In genomic region chr9:108137523-108137922, GRCm38 (mm10) we compare ENCODE assay signal across 9 mouse cellular contexts. TPM values are rescaled to one million over a fixed set of nuclear protein-coding genes. Genes with fewer than 3 reads are reported as not detected.
DNase-seq lines count a peak whose midpoint lies in the region; ATAC-seq and TF ChIP-seq lines count a peak whose summit lies in the region.
"Had no signal": no experiment of that assay in that cellular context is flagged by ENCODE, and none has a peak within 500 bp of the region (broad histone marks: within the 10 kb centered on the region; RNA-seq: fewer than 3 reads in every experiment).

No protein-coding gene starts in this region.

- no peak overlapping the region for H3K4me3 ChIP-seq in lung, embryonic 14.5 days (ENCODE audit: low read depth, low read length)
- H3K4me3 ChIP-seq in stomach, embryonic 16.5 days (replicated peaks; ENCODE audit: low read length), result no peak overlapping the region
- H3K4me3 ChIP-seq in kidney, embryonic 15.5 days (replicated peaks), result no peak overlapping the region
- H3K4me3 ChIP-seq: liver, embryonic 15.5 days had no signal

- no peak overlapping the region for H3K4me2 ChIP-seq in lung, embryonic 14.5 days
- H3K4me2 ChIP-seq in stomach, embryonic 16.5 days (ENCODE audit: low read depth, low read length), result no peak overlapping the region
- H3K4me2 ChIP-seq in kidney, embryonic 15.5 days, result no peak overlapping the region
- H3K4me2 ChIP-seq: liver, embryonic 15.5 days had no signal

- ATAC-seq in lung, embryonic 14.5 days (ENCODE audit: insufficient read depth), result no peak
- peak; percentile 59; the same call in 1 of the 2 replicates for ATAC-seq in stomach, embryonic 16.5 days (ENCODE audit: insufficient read depth, low FRiP score)
- ATAC-seq in kidney, embryonic 15.5 days (replicated peaks; ENCODE audit: low FRiP score), result no peak

- H3K4me1 ChIP-seq in lung, embryonic 14.5 days (ENCODE audit: insufficient read depth), result no peaks in the 10 kb centered on the region
- H3K4me1 ChIP-seq in stomach, embryonic 16.5 days (ENCODE audit: control insufficient read depth, insufficient read depth, low read length), result no peaks in the 10 kb centered on the region
- no peaks in the 10 kb centered on the region for H3K4me1 ChIP-seq in kidney, embryonic 15.5 days
- H3K4me1 ChIP-seq: liver, embryonic 15.5 days had no signal

- peak; percentile 29 for DNase-seq in lung, embryonic 14.5 days
- no peak for DNase-seq in lung, postnatal 36 days
- DNase-seq in frontal cortex, postnatal 10 days (ENCODE audit: low spot score in 2 of 2), result peak; percentile 65 to 83
- DNase-seq in left cerebral cortex, adult 8-10 months (ENCODE audit: low spot score in 2 of 2), result peak; percentile 61 to 98
- DNase-seq in adrenal gland, postnatal 10 days, result no peak
- DNase-seq in gastrocnemius, adult 18-20 months (ENCODE audit: low spot score), result no peak

- H3K9me3 ChIP-seq in lung, embryonic 14.5 days (ENCODE audit: low read depth, low read length), result no peaks in the 10 kb centered on the region
- no peaks in the 10 kb centered on the region for H3K9me3 ChIP-seq in stomach, embryonic 16.5 days (replicated peaks; ENCODE audit: control insufficient read depth, low read length)
- no peaks in the 10 kb centered on the region for H3K9me3 ChIP-seq in kidney, embryonic 15.5 days (replicated peaks)
- H3K9me3 ChIP-seq: liver, embryonic 15.5 days had no signal

- no peak overlapping the region for H3K9ac ChIP-seq in lung, embryonic 14.5 days
- H3K9ac ChIP-seq in stomach, embryonic 16.5 days (ENCODE audit: low read length), result no peak overlapping the region
- no peak overlapping the region for H3K9ac ChIP-seq in kidney, embryonic 15.5 days
- H3K9ac ChIP-seq: liver, embryonic 15.5 days had no signal

- H3K27ac ChIP-seq in lung, embryonic 14.5 days (ENCODE audit: low read depth), result no peak overlapping the region
- no peak overlapping the region for H3K27ac ChIP-seq in stomach, embryonic 16.5 days (ENCODE audit: low read length)
- H3K27ac ChIP-seq in kidney, embryonic 15.5 days, result no peak overlapping the region
- H3K27ac ChIP-seq: liver, embryonic 15.5 days had no signal

- H3K36me3 ChIP-seq in lung, embryonic 14.5 days (ENCODE audit: insufficient read depth), result no peaks in the 10 kb centered on the region
- no peaks in the 10 kb centered on the region for H3K36me3 ChIP-seq in stomach, embryonic 16.5 days (ENCODE audit: control insufficient read depth, insufficient read depth, low read length)
- H3K36me3 ChIP-seq in kidney, embryonic 15.5 days, result no peaks in the 10 kb centered on the region
- H3K36me3 ChIP-seq: liver, embryonic 15.5 days had no signal

- WGBS in lung, embryonic 14.5 days, result 23% methylated on average over 17 of the region's 17 CpGs
- WGBS in stomach, embryonic 16.5 days, result 30% methylated on average over 17 of the region's 17 CpGs
- 41% methylated on average over 17 of the region's 17 CpGs for WGBS in kidney, embryonic 15.5 days

- no peaks in the 10 kb centered on the region for H3K27me3 ChIP-seq in lung, embryonic 14.5 days (ENCODE audit: insufficient read depth, low read length)
- H3K27me3 ChIP-seq in stomach, embryonic 16.5 days (ENCODE audit: control insufficient read depth, insufficient read depth, low read length), result no peaks in the 10 kb centered on the region
- H3K27me3 ChIP-seq in kidney, embryonic 15.5 days, result no peaks in the 10 kb centered on the region

- TF ChIP-seq CTCF in lung, embryonic 14.5 days (IDR thresholded peaks at IDR 0.05; ENCODE audit: low read depth), result no peak

RNA-seq across cellular contexts. Expression of gene Apeh, which starts 43.1 kb away (rescaled TPM):
- polyA plus RNA-seq in lung, embryonic 14.5 days (2014; fragmentation: Nextera tagmentation; extraction: Ambion mirVana), result 49.4 and 49.9 TPM in 2 replicates
- 10 to 100 TPM; 34.9 to 41.9 (median 39.3) TPM for total RNA-seq in left cerebral cortex, adult 8-10 months (2022)
- polyA plus RNA-seq in stomach, embryonic 16.5 days (2015; fragmentation: Nextera tagmentation; extraction: Ambion mirVana), result 75.1 and 82.7 TPM in 2 replicates
- 10 to 100 TPM; 72.2 to 81.8 TPM for total RNA-seq in adrenal gland, postnatal 10 days (2021)
- 67.7 and 76.6 TPM in 2 replicates for polyA plus RNA-seq in kidney, embryonic 15.5 days (2015; fragmentation: Nextera tagmentation; extraction: Ambion mirVana)
- total RNA-seq in gastrocnemius, adult 18-20 months (2021), result 10 to 100 TPM; 25.7 to 27.8 TPM

RNA-seq across cellular contexts. Expression of gene Bsn, which starts 52.7 kb away (rescaled TPM):
- polyA plus RNA-seq in lung, embryonic 14.5 days (2014; fragmentation: Nextera tagmentation; extraction: Ambion mirVana), result 0.15 and 0.24 TPM in 2 replicates
- 100 to 1,000 TPM; 208 to 264 (median 232) TPM for total RNA-seq in left cerebral cortex, adult 8-10 months (2022)
- 2.9 and 3.2 TPM in 2 replicates for polyA plus RNA-seq in stomach, embryonic 16.5 days (2015; fragmentation: Nextera tagmentation; extraction: Ambion mirVana)
- 1 to 10 TPM; 1.7 to 2.7 TPM for total RNA-seq in adrenal gland, postnatal 10 days (2021)
- polyA plus RNA-seq in kidney, embryonic 15.5 days (2015; fragmentation: Nextera tagmentation; extraction: Ambion mirVana), result 0.75 and 0.77 TPM in 2 replicates
- total RNA-seq in gastrocnemius, adult 18-20 months (2021), result under 1 TPM; 0.02 TPM

RNA-seq across cellular contexts. Expression of gene Rnf123, which starts 54.4 kb away (rescaled TPM):
- 27.9 and 30.9 TPM in 2 replicates for polyA plus RNA-seq in lung, embryonic 14.5 days (2014; fragmentation: Nextera tagmentation; extraction: Ambion mirVana)
- 100 to 1,000 TPM; 109 to 112 (median 111) TPM for total RNA-seq in left cerebral cortex, adult 8-10 months (2022)
- polyA plus RNA-seq in stomach, embryonic 16.5 days (2015; fragmentation: Nextera tagmentation; extraction: Ambion mirVana), result 31.2 and 32.8 TPM in 2 replicates
- total RNA-seq in adrenal gland, postnatal 10 days (2021), result 10 to 100 TPM; 54.3 to 71.9 TPM
- polyA plus RNA-seq in kidney, embryonic 15.5 days (2015; fragmentation: Nextera tagmentation; extraction: Ambion mirVana), result 25.2 and 33.4 TPM in 2 replicates
- total RNA-seq in gastrocnemius, adult 18-20 months (2021), result 100 to 1,000 TPM; 134 to 139 TPM

RNA-seq across cellular contexts. Expression of gene Mst1, which starts 57.3 kb away (rescaled TPM):
- polyA plus RNA-seq in lung, embryonic 14.5 days (2014; fragmentation: Nextera tagmentation; extraction: Ambion mirVana), result 0.18 and 0.20 TPM in 2 replicates
- total RNA-seq in left cerebral cortex, adult 8-10 months (2022), result not detected
- polyA plus RNA-seq in stomach, embryonic 16.5 days (2015; fragmentation: Nextera tagmentation; extraction: Ambion mirVana), result 7.8 and 8.7 TPM in 2 replicates
- total RNA-seq in adrenal gland, postnatal 10 days (2021), result 10 to 100 TPM; 12.8 to 28.1 TPM
- polyA plus RNA-seq in kidney, embryonic 15.5 days (2015; fragmentation: Nextera tagmentation; extraction: Ambion mirVana), result 0.45 and 0.55 TPM in 2 replicates
- not detected for total RNA-seq in gastrocnemius, adult 18-20 months (2021)

Comparison
In these comparisons a context has a peak if more than half of its experiments do, and no peak if none do; other contexts are left out.
1. DNase-seq: peak in lung, embryonic 14.5 days (single experiment), frontal cortex, postnatal 10 days (2 of 2) and left cerebral cortex, adult 8-10 months (2 of 2); none in lung, postnatal 36 days (single experiment), adrenal gland, postnatal 10 days (single experiment) and gastrocnemius, adult 18-20 months (single experiment).
2. RNA of gene Bsn, which starts 52.7 kb away (total RNA-seq): 208 to 264 TPM in left cerebral cortex, adult 8-10 months; 1.7 to 2.7 TPM in adrenal gland, postnatal 10 days and 0.02 TPM in gastrocnemius, adult 18-20 months; every median in the first group is over 10 times any median in the second.